Comparison of ENCODE assay signal across 8 mouse cellular contexts in genomic region chr9:105394720-105395119, GRCm38 (mm10). TPM values are rescaled to one million over a fixed set of nuclear protein-coding genes. Genes with fewer than 3 reads are reported as not detected.
A peak's percentile ranks its signal among the peaks of the same experiment; 100 is the strongest.
DNase-seq lines count a peak whose midpoint lies in the region; ATAC-seq lines count a peak whose summit lies in the region.

No protein-coding gene starts in this region.

- no peaks in the 10 kb centered on the region for H3K9me3 ChIP-seq in heart, embryonic 13.5 days
- no peaks in the 10 kb centered on the region for H3K9me3 ChIP-seq in hindbrain, embryonic 12.5 days (replicated peaks)
- H3K9me3 ChIP-seq in midbrain, embryonic 11.5 days (ENCODE audit: control insufficient read depth, low read length) = no peaks in the 10 kb centered on the region

- WGBS in heart, embryonic 13.5 days = 12% methylated on average over 11 of the region's 11 CpGs
- 13% methylated on average over 11 of the region's 11 CpGs for WGBS in hindbrain, embryonic 12.5 days
- 13% methylated on average over 11 of the region's 11 CpGs for WGBS in midbrain, embryonic 11.5 days

- peak overlapping the region; percentile 77 for H3K4me2 ChIP-seq in heart, embryonic 13.5 days
- H3K4me2 ChIP-seq in hindbrain, embryonic 12.5 days (replicated peaks) = peak overlapping the region; percentile 77
- peak overlapping the region; percentile 68 for H3K4me2 ChIP-seq in midbrain, embryonic 11.5 days

- intact Hi-C loops in heart, postnatal 14 days (cut with DNase I) = loop anchor here (5.0 to 10.0 kb wide), 2 partner anchors 342 to 1130 kb away; partner anchors contain the start of genes Dnajc13 and Mrpl3

- H3K9ac ChIP-seq in heart, embryonic 13.5 days = peak overlapping the region; percentile 58; the same call in 1 of the 2 replicates
- H3K9ac ChIP-seq in hindbrain, embryonic 12.5 days = no peak overlapping the region; the same call in 1 of the 2 replicates
- peak overlapping the region; percentile 69 for H3K9ac ChIP-seq in midbrain, embryonic 11.5 days (ENCODE audit: low read length)

- peaks cover 5% of the 10 kb centered on the region; the same call in 1 of the 2 replicates for H3K27me3 ChIP-seq in heart, embryonic 13.5 days (replicated peaks)
- peaks cover 4% of the 10 kb centered on the region; the same call in 1 of the 2 replicates for H3K27me3 ChIP-seq in hindbrain, embryonic 12.5 days
- H3K27me3 ChIP-seq in midbrain, embryonic 11.5 days (ENCODE audit: control insufficient read depth, insufficient read depth, low read length) = no peaks in the 10 kb centered on the region; the same call in none of the 2 replicates

- peaks cover 40% of the 10 kb centered on the region for H3K4me1 ChIP-seq in heart, embryonic 13.5 days
- peaks cover 20% of the 10 kb centered on the region for H3K4me1 ChIP-seq in hindbrain, embryonic 12.5 days
- H3K4me1 ChIP-seq in midbrain, embryonic 11.5 days (ENCODE audit: control insufficient read depth, insufficient read depth, low read length) = peaks cover 10% of the 10 kb centered on the region

- peak overlapping the region; percentile 70 for H3K4me3 ChIP-seq in heart, embryonic 13.5 days
- peak overlapping the region; percentile 71 for H3K4me3 ChIP-seq in hindbrain, embryonic 12.5 days
- peak overlapping the region; percentile 69 for H3K4me3 ChIP-seq in midbrain, embryonic 11.5 days (ENCODE audit: low read depth, low read length)

- peaks cover 29% of the 10 kb centered on the region for H3K36me3 ChIP-seq in heart, embryonic 13.5 days
- peaks cover 10% of the 10 kb centered on the region for H3K36me3 ChIP-seq in hindbrain, embryonic 12.5 days
- 0 out of 2 replicates have a peak, but pooled peaks cover 5% of the 10 kb centered on the region for H3K36me3 ChIP-seq in midbrain, embryonic 11.5 days (ENCODE audit: control insufficient read depth, insufficient read depth, low read length)

- no peak overlapping the region for H3K27ac ChIP-seq in heart, embryonic 13.5 days (replicated peaks)
- no peak overlapping the region for H3K27ac ChIP-seq in hindbrain, embryonic 12.5 days
- H3K27ac ChIP-seq in midbrain, embryonic 11.5 days (ENCODE audit: low read depth, low read length) = no peak overlapping the region

- no peak for DNase-seq in heart, postnatal 14 days
- peak; percentile 6 for DNase-seq in MN1 (ENCODE audit: low spot score)
- DNase-seq in midbrain, embryonic 11.5 days (ENCODE audit: low spot score, missing footprints) = no peak
- DNase-seq in adrenal gland, adult 2 months = no peak
- DNase-seq in urinary bladder, postnatal 36 days (ENCODE audit: low spot score in 2 of 2) = no peak

- no peak for ATAC-seq in heart, embryonic 13.5 days (ENCODE audit: extremely low read depth, insufficient number of reproducible peaks, low FRiP score, low TSS enrichment)
- peak; percentile 48 for ATAC-seq in hindbrain, embryonic 12.5 days (ENCODE audit: low FRiP score)
- ATAC-seq in midbrain, embryonic 11.5 days (ENCODE audit: low FRiP score) = peak; percentile 29; the same call in 1 of the 2 replicates
- ATAC-seq in granulocyte monocyte progenitor cell, adult 5-6 weeks (replicated peaks; ENCODE audit: poor library complexity, severe bottlenecking) = no peak

RNA-seq across cellular contexts. Expression of gene Aste1, which starts 0.5 kb away (rescaled TPM):
- 12.0 and 14.9 TPM in 2 replicates for polyA plus RNA-seq in heart, embryonic 13.5 days (2015; fragmentation: Nextera tagmentation; extraction: Ambion mirVana)
- 1 to 10 TPM; 8.2 to 9.5 TPM for total RNA-seq in heart, postnatal 14 days (2021)
- polyA plus RNA-seq in hindbrain, embryonic 12.5 days (2016; fragmentation: Nextera tagmentation; extraction: Ambion mirVana) = 15.2 and 15.5 TPM in 2 replicates
- polyA plus RNA-seq in midbrain, embryonic 11.5 days (2014; fragmentation: Nextera tagmentation; extraction: Ambion mirVana) = 14.8 and 15.1 TPM in 2 replicates
- total RNA-seq in adrenal gland, adult 2 months (2021) = 10 to 100 TPM; 10.7 to 13.6 TPM
- 2.8 and 3.0 TPM in 2 replicates for polyA plus RNA-seq in adrenal gland, adult 2 months (2012; rRNA removed)
- 17.6 and 23.6 TPM in 2 replicates for total RNA-seq in granulocyte monocyte progenitor cell, adult 5-6 weeks (2014; fragmentation: Nextera tagmentation)
- 16.8 and 18.5 TPM in 2 replicates for total RNA-seq in granulocyte monocyte progenitor cell, adult 5-6 weeks (2017)

RNA-seq across cellular contexts. Expression of gene Nek11, which starts 0.6 kb away (rescaled TPM):
- polyA plus RNA-seq in heart, embryonic 13.5 days (2015; fragmentation: Nextera tagmentation; extraction: Ambion mirVana) = 0.10 and 0.23 TPM in 2 replicates
- total RNA-seq in heart, postnatal 14 days (2021) = under 1 TPM in 1 of 2 experiments, not detected in 1; 0.17 TPM
- 2.5 and 3.0 TPM in 2 replicates for polyA plus RNA-seq in hindbrain, embryonic 12.5 days (2016; fragmentation: Nextera tagmentation; extraction: Ambion mirVana)
- polyA plus RNA-seq in midbrain, embryonic 11.5 days (2014; fragmentation: Nextera tagmentation; extraction: Ambion mirVana) = 0.79 and 0.86 TPM in 2 replicates
- total RNA-seq in adrenal gland, adult 2 months (2021) = under 1 TPM; 0.14 to 0.24 TPM
- polyA plus RNA-seq in adrenal gland, adult 2 months (2012; rRNA removed) = 0.03 TPM in 1 of 2 replicates, not detected in the other
- not detected in 2 replicates for total RNA-seq in granulocyte monocyte progenitor cell, adult 5-6 weeks (2014; fragmentation: Nextera tagmentation)
- not detected in 2 replicates for total RNA-seq in granulocyte monocyte progenitor cell, adult 5-6 weeks (2017)

Comparison
In these comparisons a context has a peak if more than half of its experiments do, and no peak if none do; other contexts are left out.
1. ATAC-seq: peak in hindbrain, embryonic 12.5 days (single experiment) and midbrain, embryonic 11.5 days (single experiment); none in heart, embryonic 13.5 days (single experiment) and granulocyte monocyte progenitor cell, adult 5-6 weeks (single experiment).
2. Peak in every context shown above with its lines, with median percentiles within 50 percentile points of each other: H3K4me2 ChIP-seq and H3K4me3 ChIP-seq.